Mouse (Mus musculus) testis, postnatal 10 days (tissue): ENCODE data around the gene Gm5431.

Experiments used
- DNase-seq: peaks from one replicate; pipeline ENCODE4 v3.0.0; 2021; ENCODE audit warnings: low spot score

The Gm5431 gene

GRCm38 (mm10) chr11:48838879-48839680 is 62.9 kb downstream of the Gm5431 start:
- DNase-seq: no peak

GRCm38 (mm10) chr11:48838181-48838797 is 63.7 kb downstream of the Gm5431 start:
- DNase-seq: peak; percentile 59
